Mouse (Mus musculus): ENCODE results near the gene 1500009L16Rik.

DNA sequence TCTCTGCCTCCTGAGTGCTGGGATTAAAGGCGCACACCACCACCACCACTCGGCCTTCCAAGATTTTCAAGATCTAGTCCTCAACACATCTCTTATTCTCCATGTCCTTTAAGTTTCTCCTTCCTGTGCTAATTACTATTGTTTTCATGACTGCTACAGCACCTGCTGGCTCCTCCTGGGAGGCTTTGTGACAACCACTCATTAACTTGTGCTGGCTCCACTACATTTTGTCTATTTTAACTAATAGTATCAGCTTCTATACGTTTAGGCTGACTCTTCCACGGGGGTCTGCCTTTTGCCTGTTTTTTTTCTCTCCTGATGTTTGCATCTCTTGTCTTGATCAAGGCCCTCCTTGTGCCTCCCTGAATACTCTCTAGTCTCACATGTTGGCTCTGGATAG, 59.2 kb downstream of the 1500009L16Rik start:
- no peak for TF ChIP-seq GATA1 (IDR thresholded peaks at IDR 0.05; ENCODE audit: low read length)
- no peak for TF ChIP-seq TAL1 (IDR thresholded peaks at IDR 0.05; ENCODE audit: low read length)

Measured in erythroblast, embryonic 14.5 days (primary cell).